Mouse (Mus musculus) layer of hippocampus, adult 9-11 months (tissue): ENCODE results near the gene Bst1.

ENCODE experiments used
- DNase-seq: peaks from one replicate; pipeline ENCODE4 v3.0.0; 2022

Gene Bst1

DNA sequence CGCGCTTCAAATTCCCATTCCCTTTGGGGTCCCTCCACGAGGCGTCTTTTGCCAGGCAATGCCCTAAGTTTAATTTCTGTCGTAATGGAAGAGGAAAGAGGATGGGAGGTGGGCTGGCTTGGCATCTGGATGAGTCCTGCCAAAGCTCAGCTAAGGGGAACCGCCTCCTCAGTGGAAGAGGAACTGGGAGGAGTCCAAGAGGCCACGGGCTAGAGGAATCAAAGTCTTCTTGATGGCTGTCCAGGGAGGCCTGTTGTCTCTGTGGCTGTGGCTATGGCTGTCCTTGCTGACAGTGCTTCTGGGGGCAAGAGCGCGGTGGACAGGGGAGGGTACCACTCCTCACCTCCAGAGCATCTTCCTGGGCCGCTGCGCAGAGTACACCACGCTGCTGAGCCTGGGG lies at the start of gene Bst1:
TSS of gene Bst1 (plus strand) at position 191 of the 400 bp plus-strand sequence.
- DNase-seq, result no peak

- no peak for DNase-seq
These were observed 47.9 kb upstream of the Bst1 start for GRCm38 (mm10) chr5:43770618-43771354.

DNA sequence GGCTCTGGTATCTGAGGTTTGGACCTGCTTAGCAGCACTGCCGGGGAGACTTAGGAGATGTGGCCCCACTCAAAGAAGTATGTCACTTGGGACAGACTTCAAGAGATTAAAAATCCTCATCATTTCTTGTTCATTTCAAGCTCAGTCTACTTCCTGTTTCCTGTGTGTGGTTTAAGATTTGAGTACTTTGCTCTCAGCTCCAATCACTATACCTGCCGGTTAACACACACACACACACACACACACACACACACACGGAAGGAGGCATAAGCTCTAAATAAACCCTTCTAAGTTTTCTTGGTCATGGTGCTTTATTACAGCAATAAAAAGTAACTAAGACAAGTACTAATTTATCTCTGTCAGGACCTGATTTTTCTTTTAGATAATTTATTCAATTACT lies 47.1 kb upstream of the Bst1 start:
- no peak for DNase-seq

GRCm38 (mm10) chr5:43776407-43776806 lies 42.3 kb upstream of the Bst1 start:
- peak; percentile 23 for DNase-seq

DNA sequence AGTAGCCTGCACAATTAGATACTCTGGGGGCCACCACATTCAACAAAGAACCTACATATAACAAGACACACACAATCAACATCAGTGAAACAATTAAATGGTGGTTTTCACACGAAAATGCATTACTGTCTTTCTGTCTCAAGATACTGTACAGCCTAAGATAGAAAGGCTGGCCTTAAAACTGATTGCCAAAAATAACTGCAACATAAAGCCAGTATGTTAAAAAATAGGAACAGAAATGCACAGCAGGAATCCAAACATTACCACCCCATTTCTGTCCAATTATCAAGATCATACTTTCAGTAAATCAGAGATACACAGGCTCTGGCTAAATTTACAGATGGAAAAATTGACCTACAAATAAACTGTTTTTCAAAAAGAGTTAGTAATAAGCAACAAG lies 41.7 kb upstream of the Bst1 start:
- no peak for DNase-seq

DNA sequence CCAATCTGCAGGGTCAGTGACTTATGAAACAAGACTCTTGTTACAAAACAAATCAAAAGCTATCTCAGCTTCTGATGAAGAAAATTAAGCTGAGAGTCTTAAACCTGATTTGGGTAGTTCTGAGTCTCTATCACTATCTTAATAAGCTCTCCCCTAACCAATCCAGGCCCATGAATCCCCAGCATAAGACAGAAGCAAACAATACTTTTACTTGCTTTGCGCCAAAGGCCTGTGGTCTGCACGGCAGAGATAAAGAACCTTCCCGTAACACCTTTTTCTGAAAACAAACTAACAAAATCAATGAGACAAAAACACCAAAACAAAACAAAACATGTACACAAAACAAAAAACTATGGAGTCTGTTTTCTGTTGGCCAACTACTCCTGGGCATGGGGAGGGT lies 40.1 kb upstream of the Bst1 start:
- DNase-seq, result no peak

GRCm38 (mm10) chr5:43781423-43781976 lies 37.2 kb upstream of the Bst1 start:
- peak; percentile 22 for DNase-seq

DNA sequence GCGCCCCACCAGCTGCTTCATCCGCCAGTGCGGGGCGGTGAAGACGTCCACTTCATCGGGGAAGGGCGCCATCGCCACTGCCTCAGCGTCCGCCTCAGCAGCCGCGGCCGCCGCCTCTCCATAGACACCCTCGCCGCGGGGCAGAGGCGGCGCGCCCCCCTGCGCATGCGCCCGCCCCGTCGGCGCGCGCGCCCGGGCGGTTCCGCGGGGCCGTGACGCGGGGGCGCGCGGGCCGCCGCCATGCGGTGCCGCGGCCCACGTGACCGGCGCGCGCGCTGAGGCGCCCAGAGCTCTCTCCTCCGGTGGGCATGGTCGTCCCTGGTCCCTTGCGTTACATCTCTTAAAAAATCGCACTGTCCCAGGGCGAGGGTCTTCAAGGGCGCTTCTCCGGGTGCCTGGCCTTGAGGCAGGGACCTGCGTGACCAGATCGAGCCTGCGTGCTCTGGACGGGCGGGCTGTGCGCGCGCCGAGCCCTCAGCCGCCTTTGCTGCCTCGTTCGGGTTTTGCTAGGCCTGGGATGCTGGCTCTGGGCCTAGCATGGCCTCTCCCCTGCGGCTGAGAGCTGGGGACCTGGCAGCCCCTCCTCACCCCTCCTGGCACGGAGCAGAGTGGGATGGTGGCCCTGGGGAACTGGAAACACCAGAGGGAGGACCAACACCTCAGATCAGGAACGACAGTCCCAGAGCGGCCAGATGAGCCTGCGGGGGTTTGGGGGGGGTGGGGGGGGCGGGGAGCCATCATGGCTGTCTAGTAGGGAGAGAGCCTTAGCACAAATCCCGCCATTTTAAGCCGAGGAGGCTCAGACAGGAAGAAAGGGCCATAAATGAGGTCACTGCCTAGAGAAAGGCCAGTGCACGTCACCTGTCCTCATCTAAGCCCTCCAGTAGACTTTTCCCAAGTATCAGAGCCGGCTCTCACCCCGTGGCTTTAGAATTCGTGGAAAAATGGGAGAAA lies 36.4 kb upstream of the Bst1 start:
- DNase-seq, result peak; percentile 78

DNA sequence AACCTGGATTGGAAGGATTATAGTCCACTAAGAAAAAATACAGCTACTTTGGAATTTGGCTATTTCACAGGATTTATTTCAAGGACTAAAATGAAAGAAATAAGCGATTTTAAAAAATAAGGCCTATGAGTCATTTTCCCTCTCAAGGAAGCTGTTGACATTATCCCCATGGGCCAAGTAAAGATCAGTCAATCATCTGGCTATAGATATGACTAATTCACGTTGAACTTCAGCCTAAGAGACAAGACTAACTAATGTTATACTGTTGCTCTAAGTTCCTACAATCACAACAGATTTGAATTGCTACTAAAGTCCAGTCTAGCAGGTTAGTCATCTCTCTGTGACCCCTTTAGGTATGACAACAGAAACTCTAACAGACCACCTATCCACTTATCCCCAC lies 34.7 kb upstream of the Bst1 start:
- no peak for DNase-seq

DNA sequence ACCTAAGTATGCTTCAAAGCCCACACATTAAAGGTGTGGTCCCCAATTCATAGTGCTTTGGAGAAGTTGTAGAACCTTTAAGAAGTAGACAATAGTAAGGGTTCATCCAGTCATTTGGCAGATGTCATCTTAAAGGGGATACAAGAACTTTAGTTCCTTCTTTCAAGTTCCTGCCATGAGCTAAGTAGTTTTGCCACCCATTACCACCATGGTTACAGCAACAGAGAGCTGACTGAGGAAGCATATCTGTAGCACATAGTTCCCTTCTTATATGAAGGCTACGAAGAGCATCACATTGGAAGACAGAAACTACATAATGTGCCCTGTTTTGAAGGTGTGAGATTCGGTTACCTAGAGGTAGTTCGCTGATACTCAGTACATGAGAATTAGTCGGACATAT lies 32.1 kb upstream of the Bst1 start:
- no peak for DNase-seq

DNA sequence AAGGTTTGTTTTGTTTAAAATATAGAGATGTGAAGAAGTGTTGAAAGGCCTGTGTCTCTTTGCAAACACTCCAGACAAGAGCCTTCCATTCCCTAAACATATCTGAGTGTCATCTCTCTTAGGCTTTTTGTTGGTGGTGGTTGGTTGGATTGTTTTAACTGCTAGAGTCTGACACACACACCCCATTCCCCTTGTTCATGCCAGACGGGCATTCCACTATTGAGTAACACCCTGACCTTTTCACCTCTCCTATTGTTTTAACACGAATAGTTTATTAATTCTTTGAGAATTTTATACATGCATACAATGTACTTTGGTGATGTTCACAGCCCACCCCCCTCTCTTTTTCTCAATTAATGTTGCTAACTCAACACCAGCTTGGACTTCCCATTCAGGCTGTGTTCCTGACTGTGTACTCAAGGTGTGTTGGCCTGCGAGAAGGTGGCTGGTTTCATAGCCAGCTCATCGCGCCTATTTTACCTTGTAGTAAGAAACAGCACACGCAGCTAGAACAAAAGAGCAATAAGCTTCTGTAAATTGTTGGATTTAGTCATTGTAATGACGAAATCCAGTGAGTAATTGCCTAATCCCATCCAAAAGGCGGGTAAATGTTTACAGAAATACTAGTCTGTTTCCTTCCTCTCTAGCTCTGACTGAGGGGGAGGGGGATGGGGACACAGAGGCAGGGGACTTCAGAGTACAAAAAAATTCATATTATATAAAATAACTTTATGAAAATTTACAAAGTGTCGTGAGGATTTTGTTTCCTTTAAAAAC lies 30.5 kb upstream of the Bst1 start:
- no peak for DNase-seq

DNA sequence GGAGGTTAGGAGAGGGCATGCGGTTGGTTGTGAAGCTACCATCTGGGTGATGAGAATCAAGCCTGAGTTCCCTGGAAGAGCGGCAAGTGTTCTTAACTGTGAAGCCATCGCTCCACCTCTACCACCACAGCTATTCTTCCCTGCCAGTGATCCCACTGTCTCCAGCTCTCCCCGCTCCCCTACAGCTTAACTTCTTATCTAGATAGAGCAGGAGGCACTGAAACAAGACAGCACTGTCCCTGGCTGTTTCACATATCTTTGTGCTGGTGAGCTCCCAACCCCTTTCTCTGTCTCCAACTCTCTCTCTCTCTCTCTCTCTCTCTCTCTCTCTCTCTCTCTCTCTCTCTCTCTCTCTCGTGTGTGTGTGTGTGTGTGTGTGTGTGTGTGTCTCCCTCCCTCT lies 26.3 kb upstream of the Bst1 start:
- DNase-seq, result no peak

DNA sequence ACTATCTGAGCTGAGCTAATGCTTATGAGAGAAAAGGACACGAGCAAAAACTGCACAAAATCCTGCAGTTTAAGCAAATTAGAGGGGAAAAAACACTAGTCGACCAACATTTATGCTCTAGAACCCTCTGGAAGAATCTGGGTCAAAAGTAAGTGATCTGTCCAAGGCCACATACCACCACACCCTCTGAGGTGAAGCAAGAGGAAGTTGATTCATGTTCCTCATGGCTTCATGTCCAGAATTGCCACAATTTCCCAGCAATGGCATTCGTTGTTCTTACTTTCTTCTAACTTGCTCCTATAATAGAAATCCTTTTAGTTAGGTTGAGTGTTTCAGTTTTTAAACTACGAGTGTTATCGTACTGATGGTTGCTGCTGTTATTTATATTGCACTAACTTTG lies 19.2 kb upstream of the Bst1 start:
- no peak for DNase-seq

DNA sequence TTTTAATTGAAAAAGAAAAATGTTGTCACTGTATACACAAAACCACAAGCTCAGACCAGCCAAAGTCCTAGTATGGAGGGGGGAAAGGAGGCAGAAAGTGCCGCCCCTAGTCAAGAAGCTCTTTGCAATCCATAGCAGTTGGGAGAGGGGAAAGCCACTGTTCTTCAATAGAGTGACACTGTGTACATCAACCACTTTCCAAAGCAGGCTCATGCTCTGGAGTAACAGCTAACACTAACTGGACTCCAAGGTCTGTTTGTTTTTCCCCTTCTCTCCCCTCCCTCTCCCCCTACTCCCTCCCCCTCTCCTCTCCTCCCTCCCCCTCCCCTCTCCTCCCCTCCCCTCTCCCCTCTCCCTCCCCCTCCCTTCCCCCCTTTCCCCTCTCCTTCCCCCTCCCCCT lies 18.0 kb upstream of the Bst1 start:
- DNase-seq, result no peak

- no peak for DNase-seq
These were observed 17.4 kb upstream of the Bst1 start for GRCm38 (mm10) chr5:43801253-43801652.

DNA sequence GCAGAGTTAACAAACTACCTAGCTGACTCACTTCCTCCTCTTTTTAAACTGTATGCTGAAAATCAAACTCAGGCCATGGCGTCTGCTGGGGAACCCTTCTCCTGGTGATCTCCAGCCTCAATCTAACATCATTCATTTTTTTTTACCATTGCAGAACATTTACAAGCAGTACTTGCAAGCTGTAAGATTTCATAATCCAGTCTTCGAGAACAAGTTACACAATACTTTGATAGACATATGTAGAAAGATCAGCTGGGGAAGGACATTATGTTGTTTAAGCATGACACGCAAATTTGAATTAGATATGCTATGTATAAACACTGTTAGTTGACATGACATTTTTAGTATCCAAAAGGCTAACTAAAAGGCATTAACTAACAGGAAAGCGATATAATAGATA lies 16.9 kb upstream of the Bst1 start:
- no peak for DNase-seq

DNA sequence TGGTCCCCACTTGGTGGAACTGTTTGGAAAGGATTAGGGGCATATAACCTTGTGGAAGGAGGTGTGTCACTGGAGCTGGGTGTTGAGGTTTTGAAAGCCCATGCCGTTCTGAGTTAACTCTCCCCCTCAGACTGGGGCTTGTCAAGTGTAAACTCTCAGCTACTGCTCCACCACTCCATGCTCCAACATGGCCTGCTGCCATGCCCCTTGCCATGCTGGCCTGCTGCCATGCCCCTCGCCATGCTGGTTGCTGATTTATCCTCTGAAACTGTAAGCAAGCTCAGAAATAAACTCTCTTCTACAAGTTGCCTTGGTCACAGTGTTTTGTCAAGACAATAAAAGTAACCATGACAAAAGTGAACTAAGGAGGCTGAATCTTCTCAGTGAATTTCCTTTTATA lies 13.3 kb upstream of the Bst1 start:
- DNase-seq, result no peak

DNA sequence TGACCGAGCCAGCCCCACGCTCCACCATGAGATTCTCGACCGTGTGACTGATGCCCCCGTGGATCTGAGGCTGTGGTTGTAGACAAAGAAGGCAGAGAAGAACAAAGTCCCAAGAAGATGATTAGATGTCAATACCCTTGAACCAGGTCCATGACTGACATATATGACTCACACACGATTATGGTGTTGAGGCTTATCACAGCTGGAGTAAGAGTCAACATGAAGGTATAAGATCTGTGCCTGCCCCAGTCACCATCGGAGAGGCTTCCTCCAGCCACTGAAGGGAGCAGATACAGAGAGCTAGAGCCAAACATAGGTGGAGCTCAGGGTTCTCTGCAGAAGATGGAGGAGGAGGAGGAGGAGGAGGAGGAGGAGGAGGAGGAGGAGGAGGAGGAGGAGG lies 12.3 kb upstream of the Bst1 start:
- no peak for DNase-seq

DNA sequence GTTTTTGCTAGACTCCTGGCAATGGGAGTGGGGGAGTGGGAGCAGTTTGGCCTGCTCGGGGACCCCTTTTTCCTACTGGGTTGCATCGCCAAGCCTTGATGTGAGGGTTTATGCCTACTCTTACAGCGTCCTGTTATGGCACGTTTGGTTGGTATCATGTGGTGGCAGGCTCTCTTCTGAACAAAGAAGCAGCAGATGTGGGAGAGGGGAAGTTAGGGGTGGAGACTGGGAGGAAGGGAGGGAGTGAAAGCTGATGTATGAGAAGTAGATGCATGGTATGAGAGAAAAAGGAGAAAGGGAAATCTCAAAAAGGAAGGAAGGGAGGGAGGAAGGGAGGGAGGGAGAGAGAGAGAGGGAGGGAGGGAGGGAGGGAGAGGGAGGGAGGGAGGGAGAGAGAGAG lies 11.8 kb upstream of the Bst1 start:
- no peak for DNase-seq

GRCm38 (mm10) chr5:43807744-43808696 lies 10.7 kb upstream of the Bst1 start:
- peak; percentile 82 for DNase-seq

GRCm38 (mm10) chr5:43810427-43811062 lies 8.1 kb upstream of the Bst1 start:
- DNase-seq, result no peak
